Mouse (Mus musculus): ENCODE results near the gene Akap7. TPM values are rescaled to one million over a fixed set of nuclear protein-coding genes. Genes with fewer than 3 reads are reported as not detected.

The Akap7 gene
- total and polyA plus RNA-seq, 2 experiments from 2014 or later, result 70.5 to 81.3 TPM

DNA sequence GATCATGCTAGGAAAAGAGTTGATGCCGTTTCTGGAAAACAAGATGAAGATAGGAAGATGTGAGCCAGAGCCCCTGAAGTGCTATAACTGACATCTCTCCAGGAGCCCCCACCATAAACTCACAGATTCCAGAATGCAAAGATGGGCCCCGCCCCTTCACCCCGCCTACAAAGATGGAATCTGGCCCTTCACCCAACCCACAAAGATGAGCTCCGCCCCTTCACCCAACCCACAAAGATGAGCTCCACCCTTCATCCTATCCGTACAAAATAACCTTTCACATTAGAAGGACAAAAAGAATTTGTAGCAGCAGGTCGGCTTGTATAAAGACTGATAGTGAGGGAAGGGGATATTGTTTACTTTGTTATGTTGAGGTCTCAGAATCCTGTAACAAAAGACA lies 49.5 kb downstream of the Akap7 start:
- no peak for ATAC-seq (ENCODE audit: low FRiP score)
- Histone ChIP-seq H3K27me3 (ENCODE audit: insufficient read depth, low read length) (no peaks in the 10 kb centered on the region), H3K27ac (ENCODE audit: low read depth, low read length) (no peak overlapping the region), H3K9ac (replicated peaks; ENCODE audit: low read length, poor library complexity, severe bottlenecking) (no peak overlapping the region), H3K4me3 (ENCODE audit: low read depth, low read length) (no peak overlapping the region), H3K36me3 (ENCODE audit: insufficient read depth, low read length) (no peaks in the 10 kb centered on the region), H3K9me3 (ENCODE audit: low read length) (no peaks in the 10 kb centered on the region), H3K4me2 (ENCODE audit: low read depth, low read length, poor library complexity, severe bottlenecking) (no peak overlapping the region), H3K4me1 (ENCODE audit: insufficient read depth, low read length) (no peaks in the 10 kb centered on the region)
- 88% methylated on average over 6 of the region's 6 CpGs for WGBS
- no peak for DNase-seq (ENCODE audit: low spot score)
- no peak for TF ChIP-seq CTCF (IDR thresholded peaks at IDR 0.05)

DNA sequence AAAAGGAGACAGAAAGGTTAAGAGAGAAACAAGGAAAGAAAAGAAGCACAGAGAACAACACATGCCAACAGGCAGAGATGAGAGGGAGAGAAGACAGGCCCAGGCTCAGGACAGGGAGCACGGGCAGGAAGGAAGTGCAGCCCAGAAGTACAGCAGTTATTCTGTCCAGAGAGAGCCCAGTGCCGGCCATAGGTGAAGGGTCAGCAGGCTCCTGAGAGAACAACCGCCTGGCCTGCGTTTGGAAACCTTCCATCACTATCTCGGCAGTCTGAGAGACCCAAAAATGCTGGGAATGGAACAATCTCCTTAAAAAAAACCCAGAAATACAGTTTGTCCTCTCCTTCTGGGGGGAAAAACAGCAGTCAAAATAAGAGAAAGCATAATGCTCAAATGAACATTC lies 50.2 kb downstream of the Akap7 start:
- no peaks in the 10 kb centered on the region for H3K9me3 ChIP-seq (ENCODE audit: low read length)
- no peak overlapping the region for H3K4me2 ChIP-seq (ENCODE audit: low read depth, low read length, poor library complexity, severe bottlenecking)
- DNase-seq (ENCODE audit: low spot score) (no peak), ATAC-seq (ENCODE audit: low FRiP score) (no peak)
- H3K4me3 ChIP-seq (ENCODE audit: low read depth, low read length), result no peak overlapping the region
- H3K27ac ChIP-seq (ENCODE audit: low read depth, low read length), result no peak overlapping the region
- WGBS, result 84% methylated on average over 5 of the region's 5 CpGs
- no peaks in the 10 kb centered on the region for H3K4me1 ChIP-seq (ENCODE audit: insufficient read depth, low read length)
- TF ChIP-seq CTCF (IDR thresholded peaks at IDR 0.05), result no peak
- no peaks in the 10 kb centered on the region for H3K27me3 ChIP-seq (ENCODE audit: insufficient read depth, low read length)
- no peak overlapping the region for H3K9ac ChIP-seq (replicated peaks; ENCODE audit: low read length, poor library complexity, severe bottlenecking)
- no peaks in the 10 kb centered on the region for H3K36me3 ChIP-seq (ENCODE audit: insufficient read depth, low read length)

DNA sequence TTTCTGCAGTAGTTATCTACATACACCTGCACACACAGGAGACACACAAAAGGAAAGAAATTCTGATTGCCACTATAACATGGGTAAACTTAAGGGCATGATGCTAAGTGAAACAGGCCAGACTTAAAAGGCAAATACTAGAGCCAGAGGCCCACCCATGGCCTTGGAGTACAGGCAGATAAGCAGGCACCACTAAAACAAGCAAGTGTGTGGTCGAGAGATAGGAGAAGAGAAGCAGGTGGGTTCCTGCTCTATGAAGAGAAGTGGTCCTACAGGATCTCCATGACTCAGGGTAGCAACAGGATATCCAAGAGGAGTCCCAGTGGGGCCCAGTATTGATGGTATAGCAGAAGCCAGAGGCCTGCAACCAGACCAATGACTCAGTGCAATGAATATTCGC lies 54.2 kb downstream of the Akap7 start:
- H3K27ac ChIP-seq (ENCODE audit: low read depth, low read length), result no peak overlapping the region
- 90% methylated on average over 2 of the region's 2 CpGs for whole genome bisulfite sequencing
- no peaks in the 10 kb centered on the region for H3K9me3 ChIP-seq (ENCODE audit: low read length)
- H3K36me3 ChIP-seq (ENCODE audit: insufficient read depth, low read length), result no peaks in the 10 kb centered on the region
- ATAC-seq (ENCODE audit: low FRiP score) (no peak), DNase-seq (ENCODE audit: low spot score) (no peak)
- no peak overlapping the region for H3K9ac ChIP-seq (replicated peaks; ENCODE audit: low read length, poor library complexity, severe bottlenecking)
- H3K27me3 ChIP-seq (ENCODE audit: insufficient read depth, low read length), result no peaks in the 10 kb centered on the region
- TF ChIP-seq CTCF (IDR thresholded peaks at IDR 0.05), result no peak
- no peaks in the 10 kb centered on the region for H3K4me1 ChIP-seq (ENCODE audit: insufficient read depth, low read length)
- H3K4me2 ChIP-seq (ENCODE audit: low read depth, low read length, poor library complexity, severe bottlenecking), result no peak overlapping the region
- H3K4me3 ChIP-seq (ENCODE audit: low read depth, low read length), result no peak overlapping the region

DNA sequence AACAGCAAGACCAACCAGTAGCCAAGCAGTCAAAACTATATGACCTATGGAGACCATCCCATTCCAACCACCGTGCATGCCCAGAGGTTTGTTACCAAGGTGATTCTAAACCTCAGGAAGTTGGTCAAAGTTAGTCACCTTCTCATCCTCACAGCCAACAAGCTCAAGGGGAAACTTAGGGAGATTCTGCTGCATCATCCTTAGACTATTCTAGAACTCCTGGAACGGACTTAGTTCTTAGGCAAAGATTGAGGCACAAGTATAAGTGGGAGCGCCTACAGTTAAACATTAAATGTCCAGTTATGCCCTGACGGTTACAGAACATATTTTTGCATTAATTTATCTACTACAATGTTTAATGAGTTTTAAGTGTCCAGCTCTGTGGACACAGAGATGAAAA lies 54.7 kb downstream of the Akap7 start:
- no peak overlapping the region for H3K4me2 ChIP-seq (ENCODE audit: low read depth, low read length, poor library complexity, severe bottlenecking)
- 93% methylated on average over 4 of the region's 4 CpGs for WGBS
- no peak for TF ChIP-seq CTCF (IDR thresholded peaks at IDR 0.05)
- H3K27me3 ChIP-seq (ENCODE audit: insufficient read depth, low read length), result no peaks in the 10 kb centered on the region
- H3K4me3 ChIP-seq (ENCODE audit: low read depth, low read length), result no peak overlapping the region
- H3K27ac ChIP-seq (ENCODE audit: low read depth, low read length), result no peak overlapping the region
- DNase-seq (ENCODE audit: low spot score) (no peak), ATAC-seq (ENCODE audit: low FRiP score) (no peak)
- H3K9ac ChIP-seq (replicated peaks; ENCODE audit: low read length, poor library complexity, severe bottlenecking), result no peak overlapping the region
- H3K9me3 ChIP-seq (ENCODE audit: low read length), result no peaks in the 10 kb centered on the region
- H3K36me3 ChIP-seq (ENCODE audit: insufficient read depth, low read length), result no peaks in the 10 kb centered on the region
- H3K4me1 ChIP-seq (ENCODE audit: insufficient read depth, low read length), result no peaks in the 10 kb centered on the region

DNA sequence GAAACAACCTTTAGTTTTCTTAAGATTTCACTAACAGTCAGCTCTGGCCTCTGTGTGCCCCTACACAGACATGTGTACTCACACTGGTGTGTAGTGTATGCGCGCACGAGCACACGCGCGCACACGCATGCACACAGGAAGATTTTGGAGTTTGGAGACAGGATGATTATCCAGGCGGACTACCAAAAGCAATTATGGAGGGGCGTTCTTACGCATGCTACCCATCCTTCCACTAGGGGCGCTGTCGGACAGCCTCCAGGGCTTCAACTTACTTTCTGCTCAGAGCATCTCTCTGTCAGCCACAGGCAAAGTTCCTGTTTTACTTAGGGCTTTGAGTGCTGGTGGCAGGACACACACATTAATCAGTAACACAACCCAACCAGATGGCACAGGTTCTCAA lies 57.6 kb downstream of the Akap7 start:
- H3K27ac ChIP-seq (ENCODE audit: low read depth, low read length), result no peak overlapping the region
- TF ChIP-seq CTCF (IDR thresholded peaks at IDR 0.05), result peak; percentile 78

DNA sequence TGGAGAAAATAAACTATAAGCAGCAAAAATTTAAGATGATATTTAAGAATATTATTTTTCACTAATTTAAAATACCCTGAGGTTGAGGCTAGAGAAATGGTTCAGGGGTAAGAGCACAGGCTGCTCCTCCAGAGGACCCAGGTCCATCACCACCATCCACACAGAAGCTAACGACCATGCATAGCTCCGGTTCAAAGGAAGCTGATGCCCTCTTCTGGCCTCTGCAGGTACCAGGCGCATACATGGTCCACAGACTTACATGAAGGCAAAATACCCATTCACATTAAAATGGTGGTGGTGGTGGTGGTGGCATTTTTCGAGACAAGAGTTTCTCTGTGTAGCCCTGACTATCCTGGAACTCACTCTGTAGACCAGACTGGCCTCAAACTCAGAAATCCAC lies 61.5 kb downstream of the Akap7 start:
- Histone ChIP-seq H3K27me3 (ENCODE audit: insufficient read depth, low read length) (no peaks in the 10 kb centered on the region), H3K9me3 (ENCODE audit: low read length) (no peaks in the 10 kb centered on the region), H3K4me3 (ENCODE audit: low read depth, low read length) (no peak overlapping the region), H3K9ac (replicated peaks; ENCODE audit: low read length, poor library complexity, severe bottlenecking) (no peak overlapping the region), H3K36me3 (ENCODE audit: insufficient read depth, low read length) (no peaks in the 10 kb centered on the region), H3K4me1 (ENCODE audit: insufficient read depth, low read length) (no peaks in the 10 kb centered on the region), H3K4me2 (ENCODE audit: low read depth, low read length, poor library complexity, severe bottlenecking) (no peak overlapping the region), H3K27ac (ENCODE audit: low read depth, low read length) (no peak overlapping the region)
- peak; percentile 42 for DNase-seq (ENCODE audit: low spot score)
- ATAC-seq (ENCODE audit: low FRiP score), result no peak
- TF ChIP-seq CTCF (IDR thresholded peaks at IDR 0.05), result peak; percentile 63
- 65% methylated on average over 4 of the region's 4 CpGs for WGBS

More for the DNA sequence above, 57.6 kb downstream of the Akap7 start:
- Histone ChIP-seq H3K9ac (replicated peaks; ENCODE audit: low read length, poor library complexity, severe bottlenecking) (no peak overlapping the region), H3K27me3 (ENCODE audit: insufficient read depth, low read length) (no peaks in the 10 kb centered on the region), H3K4me3 (ENCODE audit: low read depth, low read length) (no peak overlapping the region), H3K4me1 (ENCODE audit: insufficient read depth, low read length) (no peaks in the 10 kb centered on the region), H3K36me3 (ENCODE audit: insufficient read depth, low read length) (no peaks in the 10 kb centered on the region), H3K4me2 (ENCODE audit: low read depth, low read length, poor library complexity, severe bottlenecking) (no peak overlapping the region), H3K9me3 (ENCODE audit: low read length) (no peaks in the 10 kb centered on the region)
- WGBS, result 40% methylated on average over 12 of the region's 12 CpGs
- peak; percentile 64 for DNase-seq (ENCODE audit: low spot score)
- peak; percentile 60; the same call in 1 of the 2 replicates for ATAC-seq (ENCODE audit: low FRiP score)
